Mouse (Mus musculus): ENCODE data around the gene Eno1.
A peak's percentile ranks its signal among the peaks of the same experiment; 100 is the strongest.

The Eno1 gene

GRCm38 (mm10) chr4:150236521-150237481, at the start of gene Eno1:
TSS of gene Eno1 (plus strand) at chr4:150236721.
- peak; percentile 90 for DNase-seq (ENCODE audit: low read depth, low spot score)

- no peak for DNase-seq (ENCODE audit: low read depth, low spot score)
Measured at GRCm38 (mm10) chr4:150188236-150188635, 48.3 kb upstream of the Eno1 start.

- DNase-seq (ENCODE audit: low read depth, low spot score) = no peak
Measured at GRCm38 (mm10) chr4:150192199-150192598, 44.3 kb upstream of the Eno1 start.

- no peak for DNase-seq (ENCODE audit: low read depth, low spot score)
Measured at GRCm38 (mm10) chr4:150193915-150194314, 42.6 kb upstream of the Eno1 start.

- no peak for DNase-seq (ENCODE audit: low read depth, low spot score)
Measured at GRCm38 (mm10) chr4:150198268-150198667, 38.3 kb upstream of the Eno1 start.

- no peak for DNase-seq (ENCODE audit: low read depth, low spot score)
Measured at GRCm38 (mm10) chr4:150201232-150201631, 35.3 kb upstream of the Eno1 start, which contains the start of gene Car6. TSS of gene Car6 (minus strand) at chr4:150201332.

GRCm38 (mm10) chr4:150202702-150203101, 33.8 kb upstream of the Eno1 start:
- no peak for DNase-seq (ENCODE audit: low read depth, low spot score)

- no peak for DNase-seq (ENCODE audit: low read depth, low spot score)
Measured at GRCm38 (mm10) chr4:150204877-150205276, 31.6 kb upstream of the Eno1 start.

GRCm38 (mm10) chr4:150209751-150210150, 26.8 kb upstream of the Eno1 start:
- no peak for DNase-seq (ENCODE audit: low read depth, low spot score)

- DNase-seq (ENCODE audit: low read depth, low spot score) = no peak
Measured at GRCm38 (mm10) chr4:150210306-150210705, 26.2 kb upstream of the Eno1 start.

GRCm38 (mm10) chr4:150211930-150212552, 24.5 kb upstream of the Eno1 start:
- no peak for DNase-seq (ENCODE audit: low read depth, low spot score)

GRCm38 (mm10) chr4:150212553-150212971, 24.0 kb upstream of the Eno1 start:
- DNase-seq (ENCODE audit: low read depth, low spot score) = no peak

- DNase-seq (ENCODE audit: low read depth, low spot score) = no peak
Measured at GRCm38 (mm10) chr4:150213910-150214309, 22.6 kb upstream of the Eno1 start.

GRCm38 (mm10) chr4:150216423-150216822, 20.1 kb upstream of the Eno1 start:
- no peak for DNase-seq (ENCODE audit: low read depth, low spot score)

GRCm38 (mm10) chr4:150217042-150217554, 19.4 kb upstream of the Eno1 start:
- no peak for DNase-seq (ENCODE audit: low read depth, low spot score)

- DNase-seq (ENCODE audit: low read depth, low spot score) = no peak
Measured at GRCm38 (mm10) chr4:150217935-150218334, 18.6 kb upstream of the Eno1 start.

GRCm38 (mm10) chr4:150219501-150220292, 16.8 kb upstream of the Eno1 start:
- no peak for DNase-seq (ENCODE audit: low read depth, low spot score)

GRCm38 (mm10) chr4:150220584-150220983, 15.9 kb upstream of the Eno1 start:
- DNase-seq (ENCODE audit: low read depth, low spot score) = no peak

GRCm38 (mm10) chr4:150221017-150221640, 15.4 kb upstream of the Eno1 start:
- DNase-seq (ENCODE audit: low read depth, low spot score) = no peak

GRCm38 (mm10) chr4:150223830-150224229, 12.7 kb upstream of the Eno1 start:
- DNase-seq (ENCODE audit: low read depth, low spot score) = no peak

GRCm38 (mm10) chr4:150225700-150226099, 10.8 kb upstream of the Eno1 start:
- no peak for DNase-seq (ENCODE audit: low read depth, low spot score)
